Mouse (Mus musculus) liver, embryonic 16.5 days (tissue): Measurements from ENCODE around the gene Epas1. TPM values are rescaled to one million over a fixed set of nuclear protein-coding genes. Genes with fewer than 3 reads are reported as not detected.

Experiments
- ATAC-seq: fragments of 200-750 bp; cut with Nextera tagmentation; 2 replicates; pipeline ENCODE4 v1.8.0; 2017; ENCODE audit warnings: low read depth, mild to moderate bottlenecking, moderate number of reproducible peaks, moderate library complexity
- H3K27ac ChIP-seq: fragments of 300-500 bp; sonication (generic); 2 replicates; pipeline ENCODE4 v1.5.1; 2014; ENCODE audit warnings: mild to moderate bottlenecking, low read length
- H3K27me3 ChIP-seq: fragments of 300-500 bp; sonication (generic); 2 replicates; pipeline ENCODE4 v1.6.1; 2014; ENCODE audit warnings: low read depth, low read length, mixed read lengths; ENCODE audit not compliant: control insufficient read depth, insufficient read depth
- H3K36me3 ChIP-seq: fragments of 300-500 bp; sonication (generic); 2 replicates; pipeline ENCODE4 v1.6.1; 2014; ENCODE audit warnings: mild to moderate bottlenecking; ENCODE audit not compliant: control insufficient read depth, insufficient read depth
- H3K4me1 ChIP-seq: fragments of 300-500 bp; sonication (generic); 2 replicates; pipeline ENCODE4 v1.6.1; 2014; ENCODE audit warnings: low read depth, low read length, mixed read lengths; ENCODE audit not compliant: control insufficient read depth
- H3K4me2 ChIP-seq: fragments of 300-500 bp; sonication (generic); 2 replicates; pipeline ENCODE4 v1.6.1; 2014; ENCODE audit warnings: low read depth, low read length, mixed read lengths
- H3K4me3 ChIP-seq: fragments of 300-500 bp; sonication (generic); 2 replicates; pipeline ENCODE4 v1.5.1; 2014; ENCODE audit warnings: low read depth, mild to moderate bottlenecking, low read length
- H3K9ac ChIP-seq: fragments of 300-500 bp; sonication (generic); 2 replicates; pipeline ENCODE4 v1.6.1; 2014; ENCODE audit warnings: low read depth, low read length
- H3K9me3 ChIP-seq: fragments of 300-500 bp; sonication (generic); replicated peaks from 2 replicates; pipeline ENCODE4 v1.6.1; 2016; ENCODE audit warnings: low read length; ENCODE audit not compliant: control insufficient read depth
- WGBS: fragments of 180-500 bp; shearing (Covaris S2); extraction: QIAGEN DNeasy Blood & Tissue Kit; methylation state at CpG from one replicate; pipeline ENCODE4 v1.1.7; 2014; ENCODE audit not compliant: insufficient replicate concordance; 5-methylcytosine and 5-hydroxymethylcytosine counted together
- polyA plus RNA-seq: library from polyadenylated mRNA; unstranded; fragments of >200 nt; fragmentation: Nextera tagmentation; extraction: Ambion mirVana; gene quantifications from 2 replicates; pipeline ENCODE4 v1.2.1, GENCODE M21; 2015

The Epas1 gene
- polyA plus RNA-seq, 1 experiment from 2014 or later = 4.0 TPM

DNA sequence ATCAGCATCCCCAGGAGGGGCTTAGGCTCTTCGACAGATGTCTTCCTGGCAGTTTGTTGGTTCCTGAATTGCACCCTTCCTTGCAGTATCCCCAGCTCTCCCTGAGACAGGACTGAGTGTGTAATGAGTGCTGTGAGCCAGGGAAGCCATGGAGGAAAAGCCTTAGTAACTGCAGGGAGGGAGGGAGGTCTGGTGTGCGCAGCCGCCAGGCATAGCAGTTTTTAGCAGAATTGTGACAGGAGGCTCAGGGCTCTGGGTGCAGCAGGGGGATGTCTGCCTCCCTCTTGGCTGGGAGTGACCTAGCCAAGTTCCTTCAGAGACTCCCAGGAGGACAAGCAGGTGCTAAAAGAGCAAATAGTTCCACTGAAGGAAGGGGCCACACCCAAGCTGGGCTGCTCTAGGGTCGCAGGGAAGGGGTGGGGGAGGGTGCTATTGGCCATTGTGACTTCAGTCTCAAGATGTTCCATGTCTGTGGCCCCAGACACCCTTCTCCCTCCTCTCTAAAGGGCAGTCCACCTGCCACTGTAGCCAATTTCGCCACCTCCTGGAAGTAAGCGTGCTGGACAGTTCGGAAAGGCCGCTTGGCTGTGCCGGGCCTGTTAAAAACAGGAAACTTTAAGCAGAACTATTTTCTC is 49.0 kb downstream of the Epas1 start:
- no peak overlapping the region for H3K4me2 ChIP-seq
- H3K36me3 ChIP-seq = no peaks in the 10 kb centered on the region
- H3K27ac ChIP-seq = no peak overlapping the region
- WGBS = 34% methylated on average over 9 of the region's 9 CpGs
- H3K27me3 ChIP-seq = no peaks in the 10 kb centered on the region
- H3K4me1 ChIP-seq = no peaks in the 10 kb centered on the region
- no peak overlapping the region for H3K9ac ChIP-seq
- ATAC-seq = no peak
- H3K4me3 ChIP-seq = no peak overlapping the region
- no peaks in the 10 kb centered on the region for H3K9me3 ChIP-seq

DNA sequence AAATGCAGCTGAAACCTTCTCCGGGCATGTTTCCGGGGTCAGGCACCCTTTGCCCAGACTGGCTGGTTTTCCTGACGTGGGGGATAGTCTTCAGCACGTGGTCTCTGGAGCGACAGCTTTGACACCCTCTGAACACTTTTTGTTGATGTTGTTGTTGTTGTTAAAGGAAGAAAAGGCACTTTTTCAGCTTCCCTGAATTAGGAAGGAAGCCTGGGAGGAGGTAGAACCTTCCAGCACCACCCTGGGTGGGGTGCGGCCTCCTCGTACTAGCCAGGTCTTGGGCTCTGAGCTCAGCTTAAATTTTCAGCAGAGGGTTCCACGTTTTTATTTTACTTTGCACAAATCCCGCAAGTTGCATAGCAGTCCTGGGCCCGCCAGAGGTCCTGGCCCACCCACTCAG is 49.6 kb downstream of the Epas1 start:
- H3K4me3 ChIP-seq = no peak overlapping the region
- 68% methylated on average over 10 of the region's 10 CpGs for WGBS
- no peak overlapping the region for H3K27ac ChIP-seq
- H3K9me3 ChIP-seq = no peaks in the 10 kb centered on the region
- H3K36me3 ChIP-seq = no peaks in the 10 kb centered on the region
- no peak overlapping the region for H3K4me2 ChIP-seq
- no peaks in the 10 kb centered on the region for H3K4me1 ChIP-seq
- no peak overlapping the region for H3K9ac ChIP-seq
- ATAC-seq = no peak
- no peaks in the 10 kb centered on the region for H3K27me3 ChIP-seq

DNA sequence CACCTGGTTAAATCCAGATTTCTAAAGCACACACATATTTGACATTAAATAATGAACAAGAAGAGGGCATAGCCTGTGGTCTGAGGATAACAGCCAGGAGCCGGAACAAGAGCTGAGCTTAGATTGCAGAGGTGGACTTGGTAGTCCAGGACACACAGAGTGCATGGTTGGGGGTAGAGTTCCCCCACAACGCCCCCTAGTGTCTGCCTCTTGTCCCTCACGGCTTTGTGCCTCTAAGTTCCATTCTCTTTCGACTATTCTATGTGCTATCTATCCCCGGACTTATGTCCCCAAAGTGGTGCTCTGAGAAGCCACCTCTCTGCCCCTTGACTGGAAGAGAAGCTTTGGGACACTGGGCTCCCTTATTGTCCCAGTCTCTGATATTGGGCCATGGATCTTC is 50.2 kb downstream of the Epas1 start:
- Histone ChIP-seq H3K4me2 (no peak overlapping the region), H3K9me3 (no peaks in the 10 kb centered on the region), H3K4me1 (no peaks in the 10 kb centered on the region), H3K9ac (no peak overlapping the region), H3K27ac (no peak overlapping the region), H3K27me3 (no peaks in the 10 kb centered on the region), H3K36me3 (no peaks in the 10 kb centered on the region), H3K4me3 (no peak overlapping the region)
- 53% methylated on average over 5 of the region's 5 CpGs for WGBS
- ATAC-seq = no peak

DNA sequence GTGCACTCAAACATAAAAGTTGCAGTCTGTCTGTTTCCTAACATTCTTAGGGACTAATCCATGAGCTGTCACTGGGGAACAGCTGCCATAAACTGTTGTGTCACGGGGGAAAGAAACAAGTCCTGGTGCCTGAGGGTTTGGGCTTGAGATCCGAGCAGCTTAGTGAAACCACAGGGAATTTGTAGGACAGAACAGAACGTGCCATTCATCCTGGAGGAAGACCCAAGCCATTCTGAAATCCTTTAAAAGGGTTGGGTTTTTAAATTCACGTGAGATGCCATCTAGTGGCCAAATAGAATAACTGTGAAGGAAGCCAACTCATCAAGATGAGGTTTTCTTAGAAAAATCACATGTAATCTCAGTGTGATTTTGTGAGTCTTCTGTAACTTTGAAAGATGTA is 58.5 kb downstream of the Epas1 start:
- no peak overlapping the region for H3K4me3 ChIP-seq
- H3K4me1 ChIP-seq = no peaks in the 10 kb centered on the region
- no peak overlapping the region for H3K9ac ChIP-seq
- WGBS = 4% methylated on average over 4 of the region's 4 CpGs
- no peaks in the 10 kb centered on the region for H3K36me3 ChIP-seq
- H3K27me3 ChIP-seq = no peaks in the 10 kb centered on the region
- H3K4me2 ChIP-seq = no peak overlapping the region
- H3K9me3 ChIP-seq = no peaks in the 10 kb centered on the region
- no peak overlapping the region for H3K27ac ChIP-seq
- ATAC-seq = no peak

DNA sequence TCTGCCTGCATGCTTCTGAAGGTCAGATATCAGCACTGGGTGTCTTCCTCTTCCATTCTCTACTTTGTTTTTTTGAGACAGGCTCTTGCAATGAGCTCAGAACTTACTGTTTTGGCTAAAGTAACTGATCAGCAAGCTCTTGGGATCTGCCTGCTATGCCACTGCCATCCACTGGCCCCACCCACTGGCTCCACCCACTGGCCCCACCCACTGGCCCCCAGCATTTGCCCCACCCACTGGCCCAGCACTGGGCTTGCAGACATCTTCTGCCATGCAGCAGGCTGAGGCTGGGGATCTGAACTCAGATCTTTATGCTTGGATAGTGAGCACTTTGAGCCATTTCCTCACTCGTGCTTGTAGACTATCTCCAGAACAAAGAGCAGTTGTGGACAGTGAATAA is 60.8 kb downstream of the Epas1 start:
- H3K4me1 ChIP-seq = no peaks in the 10 kb centered on the region
- no peak overlapping the region for H3K4me2 ChIP-seq
- H3K4me3 ChIP-seq = no peak overlapping the region
- H3K36me3 ChIP-seq = no peaks in the 10 kb centered on the region
- H3K27me3 ChIP-seq = no peaks in the 10 kb centered on the region
- WGBS = 18% methylated on average over 1 of the region's 1 CpGs
- no peak overlapping the region for H3K27ac ChIP-seq
- no peak overlapping the region for H3K9ac ChIP-seq
- no peak; the same call in 1 of the 2 replicates for ATAC-seq
- H3K9me3 ChIP-seq = no peaks in the 10 kb centered on the region

DNA sequence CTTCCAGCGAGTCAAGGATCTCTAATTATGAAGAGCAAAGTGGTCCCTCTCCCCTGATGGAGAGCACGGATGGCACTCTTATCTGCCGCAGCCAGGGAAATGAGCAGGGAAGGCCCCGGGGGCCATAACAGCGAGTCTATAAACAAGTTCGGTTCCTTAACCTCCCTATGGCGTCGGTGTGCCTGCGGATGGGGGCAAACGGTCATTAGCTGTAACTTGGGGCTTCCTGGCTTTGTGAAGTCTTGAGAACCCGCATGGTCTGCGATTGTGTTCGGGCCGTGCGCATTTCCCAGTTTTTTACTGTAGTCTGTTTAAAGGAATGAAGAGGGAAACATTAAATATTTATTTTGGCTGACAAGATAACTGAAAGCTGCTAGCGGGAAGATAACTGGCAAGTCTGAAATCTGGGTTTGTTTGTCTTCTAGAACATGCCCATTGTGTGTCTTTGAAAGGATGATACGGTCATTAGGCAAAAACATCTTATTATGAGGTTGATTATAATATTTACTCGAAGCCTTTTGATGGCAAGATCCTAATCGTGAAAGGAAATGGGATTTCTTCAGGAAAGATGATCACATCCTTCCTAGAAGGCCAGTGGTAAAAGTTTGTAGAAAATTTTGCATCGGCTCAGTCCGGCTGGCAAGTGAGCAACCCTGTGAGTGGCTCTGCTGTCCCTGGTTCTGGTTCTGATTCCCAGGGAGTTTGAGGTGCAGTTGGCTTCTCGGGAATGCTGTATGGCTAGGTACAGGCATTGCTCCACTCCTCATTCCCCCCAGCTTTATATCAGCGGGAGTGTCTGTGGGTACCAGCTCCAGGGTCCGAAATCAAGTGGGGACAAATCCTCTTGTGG is 61.7 kb downstream of the Epas1 start:
- H3K36me3 ChIP-seq = no peaks in the 10 kb centered on the region
- no peaks in the 10 kb centered on the region for H3K4me1 ChIP-seq
- no peaks in the 10 kb centered on the region for H3K9me3 ChIP-seq
- H3K9ac ChIP-seq = no peak overlapping the region
- 57% methylated on average over 24 of the region's 24 CpGs for WGBS
- no peak overlapping the region for H3K4me2 ChIP-seq
- H3K27me3 ChIP-seq = no peaks in the 10 kb centered on the region
- no peak for ATAC-seq
- H3K4me3 ChIP-seq = no peak overlapping the region
- no peak overlapping the region for H3K27ac ChIP-seq

GRCm38 (mm10) chr17:86822017-86822737 is 68.7 kb downstream of the Epas1 start:
- no peaks in the 10 kb centered on the region for H3K36me3 ChIP-seq
- H3K4me3 ChIP-seq = no peak overlapping the region
- WGBS = 68% methylated on average over 8 of the region's 8 CpGs
- no peak overlapping the region for H3K9ac ChIP-seq
- no peak overlapping the region for H3K4me2 ChIP-seq
- ATAC-seq = no peak
- H3K9me3 ChIP-seq = no peaks in the 10 kb centered on the region
- H3K4me1 ChIP-seq = no peaks in the 10 kb centered on the region
- H3K27ac ChIP-seq = no peak overlapping the region
- H3K27me3 ChIP-seq = no peaks in the 10 kb centered on the region

- 47% methylated on average over 18 of the region's 18 CpGs for WGBS
- Histone ChIP-seq H3K4me1 (no peaks in the 10 kb centered on the region), H3K4me3 (no peak overlapping the region), H3K27me3 (no peaks in the 10 kb centered on the region), H3K27ac (no peak overlapping the region), H3K36me3 (no peaks in the 10 kb centered on the region), H3K9me3 (no peaks in the 10 kb centered on the region), H3K4me2 (no peak overlapping the region), H3K9ac (no peak overlapping the region)
- no peak for ATAC-seq
Observed at GRCm38 (mm10) chr17:86824502-86825162, 71.1 kb downstream of the Epas1 start.
